Mouse (Mus musculus) heart, postnatal 10 days (tissue): Measurements from ENCODE around the gene Klhl7. TPM values are rescaled to one million over a fixed set of nuclear protein-coding genes. Genes with fewer than 3 reads are reported as not detected.
"Not testable (repeated sequence)": the region's sequence is repeated elsewhere in the genome, so short reads cannot be mapped to it uniquely, and the experiment has no call there.

ENCODE experiments used
- DNase-seq, 2 experiments: peaks; one replicate each; pipeline ENCODE4 v3.0.0; 2021
- intact Hi-C: fragments of 180-260 bp; cut with DNase I; formaldehyde crosslinking; loops from one replicate; pipeline ENCODE4 v1.15.1; 2025
- total RNA-seq, 2 experiments: library from RNA; stranded (reverse); gene quantifications; 2 replicates each; pipeline ENCODE4 v1.2.3; 2021

The Klhl7 gene
- total RNA-seq, 2 experiments from 2014 or later, result 51.7 to 54.8 TPM

- intact Hi-C loops, result no loop called here
- no peak for DNase-seq
Measured at GRCm38 (mm10) chr5:24088451-24088850, 12.0 kb upstream of the Klhl7 start.

- intact Hi-C loops, result no loop called here
- no peak for DNase-seq
Measured at GRCm38 (mm10) chr5:24092496-24092895, 7.9 kb upstream of the Klhl7 start.

- intact Hi-C loops, result no loop called here
- no peak for DNase-seq
Measured at GRCm38 (mm10) chr5:24095393-24095792, 5.0 kb upstream of the Klhl7 start.

- no peak for DNase-seq
- intact Hi-C loops, result no loop called here
Measured at GRCm38 (mm10) chr5:24095881-24096280, 4.5 kb upstream of the Klhl7 start.

- DNase-seq, result peak; percentile 73 to 74
- intact Hi-C loops, result loop anchor here (2.0 kb wide), 1 partner anchor 64 kb away; the partner anchor contains the start of gene Nupl2
Measured at GRCm38 (mm10) chr5:24100810-24101311, 456 bp downstream of the Klhl7 start.

- intact Hi-C loops, result loop anchor here (2.0 kb wide), 1 partner anchor 63 kb away; the partner anchor contains the start of gene Nupl2
- peak in 1 of 2 experiments; percentile 15 for DNase-seq
Measured at GRCm38 (mm10) chr5:24101446-24102140, 1.2 kb downstream of the Klhl7 start.

- intact Hi-C loops, DNase-seq: not testable (repeated sequence)
Measured at GRCm38 (mm10) chr5:24103235-24103634, 2.8 kb downstream of the Klhl7 start.

- DNase-seq, result no peak
- intact Hi-C loops, result no loop called here
Measured at GRCm38 (mm10) chr5:24103841-24104240, 3.4 kb downstream of the Klhl7 start.

- DNase-seq, result no peak
- intact Hi-C loops, result no loop called here
Measured at GRCm38 (mm10) chr5:24107071-24107739, 6.8 kb downstream of the Klhl7 start.

GRCm38 (mm10) chr5:24107740-24108098 lies 7.3 kb downstream of the Klhl7 start:
- intact Hi-C loops, result no loop called here
- DNase-seq, result no peak

GRCm38 (mm10) chr5:24110068-24110467 lies 9.7 kb downstream of the Klhl7 start:
- peak; percentile 45 to 56 for DNase-seq
- intact Hi-C loops, result no loop called here

- intact Hi-C loops, result no loop called here
- DNase-seq, result no peak
Measured at GRCm38 (mm10) chr5:24112116-24112903, 11.9 kb downstream of the Klhl7 start.

- no peak for DNase-seq
- intact Hi-C loops, result no loop called here
Measured at GRCm38 (mm10) chr5:24122221-24122620, 21.8 kb downstream of the Klhl7 start.

- DNase-seq, result no peak
- intact Hi-C loops, result no loop called here
Measured at GRCm38 (mm10) chr5:24124175-24124574, 23.8 kb downstream of the Klhl7 start.

GRCm38 (mm10) chr5:24124579-24125276 lies 24.3 kb downstream of the Klhl7 start:
- no peak for DNase-seq
- intact Hi-C loops, result no loop called here

- DNase-seq, result peak; percentile 19 to 22
- intact Hi-C loops, result no loop called here
Measured at GRCm38 (mm10) chr5:24125910-24126636, 25.7 kb downstream of the Klhl7 start.

- intact Hi-C loops, result no loop called here
- peak; percentile 29 to 32 for DNase-seq
Measured at GRCm38 (mm10) chr5:24126967-24127366, 26.6 kb downstream of the Klhl7 start.

- intact Hi-C loops, result no loop called here
- DNase-seq, result no peak
Measured at GRCm38 (mm10) chr5:24146964-24147363, 46.6 kb downstream of the Klhl7 start.

- intact Hi-C loops, result no loop called here
Measured at GRCm38 (mm10) chr5:24152199-24152598, 51.8 kb downstream of the Klhl7 start.

GRCm38 (mm10) chr5:24156774-24157173 lies 56.4 kb downstream of the Klhl7 start:
- intact Hi-C loops, result no loop called here
- no peak for DNase-seq

More at GRCm38 (mm10) chr5:24152199-24152598, 51.8 kb downstream of the Klhl7 start:
- no peak for DNase-seq
